Mouse (Mus musculus): Measurements from ENCODE around the gene Dhx34. TPM values are rescaled to one million over a fixed set of nuclear protein-coding genes. Genes with fewer than 3 reads are reported as not detected.

Gene Dhx34
- polyA plus RNA-seq, 1 experiment from 2014 or later = 13.8 TPM

GRCm38 (mm10) chr7:16172141-16172581, 49.7 kb downstream of the Dhx34 start:
- Histone ChIP-seq H3K4me1 (replicated peaks; ENCODE audit: control insufficient read depth, insufficient read depth, low read length) (peaks cover 5% of the 10 kb centered on the region; the same call in 1 of the 2 replicates), H3K36me3 (ENCODE audit: control insufficient read depth, insufficient read depth, low read length) (no peaks in the 10 kb centered on the region), H3K4me3 (ENCODE audit: low read depth, low read length) (no peak overlapping the region), H3K4me2 (no peak overlapping the region), H3K9me3 (ENCODE audit: control insufficient read depth, low read length) (peaks cover 2% of the 10 kb centered on the region; the same call in 1 of the 2 replicates), H3K9ac (ENCODE audit: low read depth, low read length) (no peak overlapping the region), H3K27me3 (replicated peaks; ENCODE audit: control insufficient read depth, insufficient read depth, low read length) (peaks cover 31% of the 10 kb centered on the region), H3K27ac (ENCODE audit: low read depth, low read length) (no peak overlapping the region)
- ATAC-seq (replicated peaks; ENCODE audit: low FRiP score) = no peak
- WGBS = 25% methylated on average over 1 of the region's 1 CpGs
- no peak for DNase-seq (ENCODE audit: low spot score)

GRCm38 (mm10) chr7:16162036-16162435, 59.8 kb downstream of the Dhx34 start:
- Histone ChIP-seq H3K4me2 (no peak overlapping the region), H3K36me3 (ENCODE audit: control insufficient read depth, insufficient read depth, low read length) (no peaks in the 10 kb centered on the region), H3K27ac (ENCODE audit: low read depth, low read length) (no peak overlapping the region), H3K4me3 (ENCODE audit: low read depth, low read length) (no peak overlapping the region), H3K9ac (ENCODE audit: low read depth, low read length) (no peak overlapping the region), H3K27me3 (replicated peaks; ENCODE audit: control insufficient read depth, insufficient read depth, low read length) (peaks cover 26% of the 10 kb centered on the region), H3K9me3 (ENCODE audit: control insufficient read depth, low read length) (no peaks in the 10 kb centered on the region), H3K4me1 (replicated peaks; ENCODE audit: control insufficient read depth, insufficient read depth, low read length) (no peaks in the 10 kb centered on the region)
- WGBS = 73% methylated on average over 7 of the region's 7 CpGs
- DNase-seq (ENCODE audit: low spot score) (no peak), ATAC-seq (replicated peaks; ENCODE audit: low FRiP score) (no peak)

- Histone ChIP-seq H3K9ac (ENCODE audit: low read depth, low read length) (no peak overlapping the region), H3K4me2 (no peak overlapping the region), H3K9me3 (ENCODE audit: control insufficient read depth, low read length) (no peaks in the 10 kb centered on the region), H3K27me3 (replicated peaks; ENCODE audit: control insufficient read depth, insufficient read depth, low read length) (peaks cover 26% of the 10 kb centered on the region), H3K27ac (ENCODE audit: low read depth, low read length) (no peak overlapping the region), H3K4me3 (ENCODE audit: low read depth, low read length) (no peak overlapping the region), H3K4me1 (replicated peaks; ENCODE audit: control insufficient read depth, insufficient read depth, low read length) (no peaks in the 10 kb centered on the region), H3K36me3 (ENCODE audit: control insufficient read depth, insufficient read depth, low read length) (no peaks in the 10 kb centered on the region)
- ATAC-seq (replicated peaks; ENCODE audit: low FRiP score) = no peak
- no peak for DNase-seq (ENCODE audit: low spot score)
- 82% methylated on average over 9 of the region's 9 CpGs for WGBS
These were observed 60.5 kb downstream of the Dhx34 start for GRCm38 (mm10) chr7:16161302-16161701.

GRCm38 (mm10) chr7:16160702-16161101, 61.1 kb downstream of the Dhx34 start:
- DNase-seq (ENCODE audit: low spot score) = no peak
- no peak overlapping the region for H3K4me3 ChIP-seq (ENCODE audit: low read depth, low read length)
- no peaks in the 10 kb centered on the region for H3K36me3 ChIP-seq (ENCODE audit: control insufficient read depth, insufficient read depth, low read length)
- no peaks in the 10 kb centered on the region for H3K9me3 ChIP-seq (ENCODE audit: control insufficient read depth, low read length)
- no peak overlapping the region for H3K27ac ChIP-seq (ENCODE audit: low read depth, low read length)
- 62% methylated on average over 3 of the region's 3 CpGs for WGBS
- no peak overlapping the region for H3K4me2 ChIP-seq
- no peak for ATAC-seq (replicated peaks; ENCODE audit: low FRiP score)
- no peaks in the 10 kb centered on the region for H3K4me1 ChIP-seq (replicated peaks; ENCODE audit: control insufficient read depth, insufficient read depth, low read length)
- H3K9ac ChIP-seq (ENCODE audit: low read depth, low read length) = no peak overlapping the region
- H3K27me3 ChIP-seq (replicated peaks; ENCODE audit: control insufficient read depth, insufficient read depth, low read length) = peaks cover 26% of the 10 kb centered on the region

GRCm38 (mm10) chr7:16158735-16159134, 63.1 kb downstream of the Dhx34 start:
- 10% methylated on average over 39 of the region's 39 CpGs for WGBS
- H3K4me1 ChIP-seq (replicated peaks; ENCODE audit: control insufficient read depth, insufficient read depth, low read length) = no peaks in the 10 kb centered on the region
- H3K27me3 ChIP-seq (replicated peaks; ENCODE audit: control insufficient read depth, insufficient read depth, low read length) = peaks cover 26% of the 10 kb centered on the region
- H3K9me3 ChIP-seq (ENCODE audit: control insufficient read depth, low read length) = no peaks in the 10 kb centered on the region
- DNase-seq (ENCODE audit: low spot score) (no peak), ATAC-seq (replicated peaks; ENCODE audit: low FRiP score) (no peak)
- peak overlapping the region; percentile 34; the same call in 1 of the 2 replicates for H3K4me2 ChIP-seq
- no peaks in the 10 kb centered on the region for H3K36me3 ChIP-seq (ENCODE audit: control insufficient read depth, insufficient read depth, low read length)
- no peak overlapping the region for H3K9ac ChIP-seq (ENCODE audit: low read depth, low read length)
- no peak overlapping the region for H3K27ac ChIP-seq (ENCODE audit: low read depth, low read length)
- no peak overlapping the region for H3K4me3 ChIP-seq (ENCODE audit: low read depth, low read length)

- Histone ChIP-seq H3K27me3 (replicated peaks; ENCODE audit: control insufficient read depth, insufficient read depth, low read length) (peaks cover 26% of the 10 kb centered on the region), H3K4me3 (ENCODE audit: low read depth, low read length) (no peak overlapping the region), H3K27ac (ENCODE audit: low read depth, low read length) (no peak overlapping the region), H3K4me1 (replicated peaks; ENCODE audit: control insufficient read depth, insufficient read depth, low read length) (no peaks in the 10 kb centered on the region), H3K9ac (ENCODE audit: low read depth, low read length) (no peak overlapping the region), H3K9me3 (ENCODE audit: control insufficient read depth, low read length) (no peaks in the 10 kb centered on the region), H3K36me3 (ENCODE audit: control insufficient read depth, insufficient read depth, low read length) (no peaks in the 10 kb centered on the region), H3K4me2 (no peak overlapping the region)
- 54% methylated on average over 8 of the region's 8 CpGs for WGBS
- no peak for ATAC-seq (replicated peaks; ENCODE audit: low FRiP score)
- no peak for DNase-seq (ENCODE audit: low spot score)
These were observed 65.6 kb downstream of the Dhx34 start for GRCm38 (mm10) chr7:16156105-16156714.

- Histone ChIP-seq H3K9me3 (ENCODE audit: control insufficient read depth, low read length) (no peaks in the 10 kb centered on the region), H3K4me1 (replicated peaks; ENCODE audit: control insufficient read depth, insufficient read depth, low read length) (no peaks in the 10 kb centered on the region), H3K9ac (ENCODE audit: low read depth, low read length) (no peak overlapping the region), H3K4me2 (no peak overlapping the region), H3K27me3 (replicated peaks; ENCODE audit: control insufficient read depth, insufficient read depth, low read length) (peaks cover 26% of the 10 kb centered on the region), H3K36me3 (ENCODE audit: control insufficient read depth, insufficient read depth, low read length) (no peaks in the 10 kb centered on the region), H3K4me3 (ENCODE audit: low read depth, low read length) (no peak overlapping the region), H3K27ac (ENCODE audit: low read depth, low read length) (no peak overlapping the region)
- 65% methylated on average over 9 of the region's 9 CpGs for WGBS
- no peak for DNase-seq (ENCODE audit: low spot score)
- no peak for ATAC-seq (replicated peaks; ENCODE audit: low FRiP score)
These were observed 66.5 kb downstream of the Dhx34 start for GRCm38 (mm10) chr7:16155132-16155872.

GRCm38 (mm10) chr7:16153522-16153921, 68.3 kb downstream of the Dhx34 start:
- no peak overlapping the region for H3K27ac ChIP-seq (ENCODE audit: low read depth, low read length)
- no peak overlapping the region for H3K4me3 ChIP-seq (ENCODE audit: low read depth, low read length)
- H3K36me3 ChIP-seq (ENCODE audit: control insufficient read depth, insufficient read depth, low read length) = no peaks in the 10 kb centered on the region
- peaks cover 11% of the 10 kb centered on the region for H3K27me3 ChIP-seq (replicated peaks; ENCODE audit: control insufficient read depth, insufficient read depth, low read length)
- no peaks in the 10 kb centered on the region for H3K9me3 ChIP-seq (ENCODE audit: control insufficient read depth, low read length)
- ATAC-seq (replicated peaks; ENCODE audit: low FRiP score) = no peak; the same call in 1 of the 2 replicates
- 18% methylated on average over 10 of the region's 10 CpGs for WGBS
- H3K4me1 ChIP-seq (replicated peaks; ENCODE audit: control insufficient read depth, insufficient read depth, low read length) = no peaks in the 10 kb centered on the region
- DNase-seq (ENCODE audit: low spot score) = no peak
- H3K4me2 ChIP-seq = no peak overlapping the region
- H3K9ac ChIP-seq (ENCODE audit: low read depth, low read length) = no peak overlapping the region

Measured in liver, embryonic 11.5 days (tissue).